Mouse (Mus musculus) brown adipose tissue, adult 24 weeks (tissue): ENCODE data around the gene Sned1. TPM values are rescaled to one million over a fixed set of nuclear protein-coding genes. Genes with fewer than 3 reads are reported as not detected.
A peak's percentile ranks its signal among the peaks of the same experiment; 100 is the strongest.

ENCODE experiments used
- H3K27ac ChIP-seq: fragments of 200-500 bp; replicated peaks from 2 replicates; pipeline ENCODE4 v1.5.1; 2012; ENCODE audit warnings: low read depth, mild to moderate bottlenecking, low read length
- H3K4me1 ChIP-seq: fragments of 200-500 bp; 2 replicates; pipeline ENCODE4 v1.6.1; 2012; ENCODE audit warnings: low read length, mixed read lengths; ENCODE audit not compliant: control insufficient read depth, insufficient read depth, insufficient read length
- H3K4me3 ChIP-seq: fragments of 200-500 bp; 2 replicates; pipeline ENCODE4 v1.5.1; 2012; ENCODE audit warnings: low read depth, mild to moderate bottlenecking, low read length, moderate library complexity; ENCODE audit not compliant: insufficient read depth
- polyA plus RNA-seq: library from polyadenylated mRNA; stranded (reverse); fragments of >200 nt; gene quantifications from 2 replicates; pipeline ENCODE4 v1.2.4, GENCODE M21; 2012; ENCODE audit not compliant: missing spikeins, insufficient read depth, insufficient read length

Sned1 gene
- polyA plus RNA-seq, 1 experiment = 4.7 TPM

GRCm38 (mm10) chr1:93220776-93221175, 14.9 kb upstream of the Sned1 start:
- Histone ChIP-seq H3K27ac (no peak overlapping the region), H3K4me3 (no peak overlapping the region), H3K4me1 (no peaks in the 10 kb centered on the region; the same call in 1 of the 2 replicates)

DNA sequence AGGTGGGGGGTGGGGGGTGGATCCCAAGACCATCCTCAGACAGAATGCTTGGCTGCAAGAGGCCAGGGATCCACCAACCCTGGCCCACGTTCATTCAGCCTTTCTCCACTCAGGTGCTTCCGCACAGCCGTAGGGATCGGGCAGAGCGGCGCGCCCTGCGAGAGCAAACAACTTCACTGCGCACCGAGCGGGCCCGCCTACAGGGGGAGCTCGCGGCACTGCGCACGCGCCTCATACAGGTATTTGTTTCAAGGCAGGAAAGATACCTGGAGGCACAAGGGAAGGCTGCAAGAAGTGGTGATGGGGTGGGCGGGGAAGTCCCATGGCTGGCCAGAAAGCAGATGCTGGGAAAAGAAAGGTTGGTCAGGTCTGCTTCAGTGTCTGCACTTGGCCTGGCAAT, 11.7 kb upstream of the Sned1 start:
- Histone ChIP-seq H3K4me1 (peaks cover 12% of the 10 kb centered on the region), H3K27ac (no peak overlapping the region)

DNA sequence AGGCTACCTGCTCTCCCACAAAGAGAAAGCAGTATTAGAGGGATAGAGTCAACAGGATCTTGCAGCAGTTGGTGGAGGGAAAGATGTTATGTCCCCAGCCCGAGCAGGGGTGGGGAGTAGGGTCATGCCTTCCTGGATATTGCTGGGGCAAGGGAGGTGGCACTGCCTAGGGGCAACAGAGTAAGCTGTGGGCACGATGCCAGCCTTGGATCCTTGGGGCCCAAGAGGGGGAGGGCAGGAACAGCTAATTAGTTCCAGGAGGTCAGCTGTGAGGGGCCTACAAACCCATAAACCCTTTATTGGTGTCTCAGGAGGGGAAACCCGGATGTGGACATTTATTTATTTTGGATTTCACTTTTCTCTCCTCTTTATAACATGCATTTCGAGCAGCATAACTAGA, 10.4 kb upstream of the Sned1 start:
- Histone ChIP-seq H3K27ac (no peak overlapping the region), H3K4me3 (no peak overlapping the region), H3K4me1 (peaks cover 12% of the 10 kb centered on the region)

More for the DNA sequence above, 11.7 kb upstream of the Sned1 start:
- no peak overlapping the region for H3K4me3 ChIP-seq

- Histone ChIP-seq H3K27ac (no peak overlapping the region), H3K4me1 (peaks cover 12% of the 10 kb centered on the region), H3K4me3 (no peak overlapping the region)
These were observed 9.7 kb upstream of the Sned1 start for GRCm38 (mm10) chr1:93225731-93226520.

- Histone ChIP-seq H3K4me1 (peaks cover 12% of the 10 kb centered on the region), H3K4me3 (no peak overlapping the region), H3K27ac (no peak overlapping the region)
These were observed 8.2 kb upstream of the Sned1 start for GRCm38 (mm10) chr1:93227303-93227975.

DNA sequence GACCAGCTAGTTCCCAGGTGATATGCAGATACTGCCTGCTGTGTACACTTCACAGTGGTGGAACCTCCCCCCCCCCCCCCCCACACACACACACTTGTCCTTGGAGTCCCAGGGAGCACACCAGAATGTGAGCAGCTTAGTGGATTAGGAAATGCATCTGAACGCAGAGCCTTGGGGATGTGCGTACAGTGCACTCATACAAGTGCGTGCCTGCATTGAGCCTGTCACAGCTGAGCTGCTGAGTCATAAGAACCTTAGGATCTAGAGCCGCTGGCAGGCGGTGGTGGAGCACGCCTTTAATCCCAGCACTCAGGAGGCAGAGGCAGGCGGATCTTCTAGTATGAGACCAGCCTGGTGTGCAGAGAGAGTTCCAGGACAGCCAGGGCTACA, 7.7 kb upstream of the Sned1 start:
- Histone ChIP-seq H3K4me3 (no peak overlapping the region), H3K27ac (no peak overlapping the region), H3K4me1 (peaks cover 12% of the 10 kb centered on the region)

- H3K27ac ChIP-seq = no peak overlapping the region
- H3K4me3 ChIP-seq = no peak overlapping the region
These were observed 6.4 kb upstream of the Sned1 start for GRCm38 (mm10) chr1:93229221-93229620.

DNA sequence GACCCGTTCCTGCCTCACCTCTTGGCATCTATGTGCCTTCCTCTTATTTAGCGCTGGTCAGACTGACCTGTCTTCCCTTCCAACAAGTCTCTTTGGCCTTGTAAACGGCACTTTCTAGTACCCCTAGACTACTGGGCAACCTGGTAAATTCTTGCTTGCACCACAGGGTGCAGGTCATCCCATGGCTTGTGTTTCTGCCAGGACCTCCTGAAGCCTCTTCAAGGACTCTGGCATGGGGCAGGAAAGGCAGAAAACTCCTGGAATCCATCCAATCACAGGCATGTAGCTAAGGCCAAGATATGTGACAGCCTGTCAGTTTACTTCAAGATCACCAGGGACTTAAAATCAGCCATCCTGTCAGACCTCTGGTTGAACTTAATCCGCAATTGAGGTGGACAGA, 6.0 kb upstream of the Sned1 start:
- Histone ChIP-seq H3K27ac (no peak overlapping the region), H3K4me1 (peaks cover 12% of the 10 kb centered on the region), H3K4me3 (no peak overlapping the region)

More at GRCm38 (mm10) chr1:93229221-93229620, 6.4 kb upstream of the Sned1 start:
- peaks cover 12% of the 10 kb centered on the region for H3K4me1 ChIP-seq

DNA sequence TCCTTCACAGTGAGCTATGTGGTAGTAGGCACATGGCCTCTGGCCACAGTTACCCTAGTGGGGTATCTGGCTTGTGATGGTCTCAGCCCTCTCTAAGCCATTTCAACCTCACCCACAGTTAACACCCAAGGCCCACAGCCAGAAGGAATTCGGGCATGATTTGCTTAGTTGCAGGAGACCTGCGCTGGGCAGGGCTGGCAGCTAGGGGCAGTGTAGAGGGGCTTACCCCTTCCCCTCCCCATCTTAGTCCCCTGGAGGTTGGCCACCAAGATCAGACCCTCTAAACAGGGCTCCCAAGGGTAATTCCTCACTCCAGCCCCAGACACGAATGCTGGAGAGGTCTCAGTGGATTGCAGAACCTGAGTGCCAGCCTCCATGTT, 894 bp downstream of the Sned1 start:
- no peaks in the 10 kb centered on the region for H3K4me1 ChIP-seq
- H3K27ac ChIP-seq = no peak overlapping the region
- H3K4me3 ChIP-seq = peak overlapping the region; percentile 67

GRCm38 (mm10) chr1:93237676-93238075, 2.0 kb downstream of the Sned1 start:
- H3K27ac ChIP-seq = no peak overlapping the region
- H3K4me1 ChIP-seq = no peaks in the 10 kb centered on the region
- no peak overlapping the region for H3K4me3 ChIP-seq

DNA sequence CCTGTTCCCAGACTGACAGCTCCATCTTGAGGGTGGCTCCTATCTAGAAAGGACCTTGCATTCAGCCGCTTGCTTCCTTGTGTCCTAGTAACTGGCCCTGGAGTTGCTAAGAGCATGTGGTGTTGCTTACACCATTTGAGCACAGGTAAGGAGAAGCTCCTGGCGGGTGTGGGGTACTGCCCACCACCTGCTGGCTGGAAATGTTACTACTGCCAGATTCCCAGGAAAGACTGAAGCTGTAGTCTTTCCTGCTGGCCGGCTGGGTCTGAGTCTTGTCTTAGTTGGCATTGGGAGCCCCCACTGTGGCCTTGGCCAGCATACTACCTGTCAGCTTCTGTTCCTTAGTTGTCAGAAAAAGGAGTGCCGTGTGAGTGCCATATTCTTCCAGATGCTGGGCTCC, 2.6 kb downstream of the Sned1 start:
- Histone ChIP-seq H3K27ac (no peak overlapping the region), H3K4me1 (no peaks in the 10 kb centered on the region), H3K4me3 (no peak overlapping the region)

- peaks cover 11% of the 10 kb centered on the region; the same call in 1 of the 2 replicates for H3K4me1 ChIP-seq
- no peak overlapping the region for H3K4me3 ChIP-seq
- no peak overlapping the region for H3K27ac ChIP-seq
These were observed 10.3 kb downstream of the Sned1 start for GRCm38 (mm10) chr1:93245936-93246335.

GRCm38 (mm10) chr1:93252586-93252985, 16.9 kb downstream of the Sned1 start:
- H3K27ac ChIP-seq = no peak overlapping the region
- no peak overlapping the region for H3K4me3 ChIP-seq
- H3K4me1 ChIP-seq = no peaks in the 10 kb centered on the region

GRCm38 (mm10) chr1:93255761-93256160, 20.1 kb downstream of the Sned1 start:
- Histone ChIP-seq H3K4me1 (no peaks in the 10 kb centered on the region), H3K4me3 (no peak overlapping the region), H3K27ac (no peak overlapping the region)

GRCm38 (mm10) chr1:93257560-93257959, 21.9 kb downstream of the Sned1 start:
- no peak overlapping the region for H3K4me3 ChIP-seq
- no peak overlapping the region for H3K27ac ChIP-seq
- H3K4me1 ChIP-seq = no peaks in the 10 kb centered on the region

DNA sequence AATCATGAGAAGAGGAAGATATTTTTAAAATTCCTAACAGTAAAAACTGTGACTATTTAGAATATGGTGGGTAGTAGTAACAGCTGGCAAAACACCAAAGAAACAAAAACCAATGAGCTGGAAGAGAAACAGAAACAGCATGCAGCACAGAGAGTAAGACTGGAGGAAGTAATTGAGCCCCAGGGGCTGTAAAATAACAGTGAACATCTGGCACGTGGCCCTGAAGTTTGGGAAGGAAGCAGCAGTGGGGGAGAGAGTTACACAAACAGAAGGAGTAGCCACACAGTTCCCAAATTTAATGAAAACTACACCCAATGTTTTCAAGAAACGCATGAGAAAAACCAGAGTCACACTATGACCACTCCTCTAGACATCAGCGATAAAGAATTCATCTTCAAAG, 31.6 kb downstream of the Sned1 start:
- Histone ChIP-seq H3K4me1 (no peaks in the 10 kb centered on the region), H3K4me3 (no peak overlapping the region), H3K27ac (no peak overlapping the region)
